Mouse (Mus musculus) hindbrain, embryonic 14.5 days (tissue): ENCODE results near the gene Actn4. TPM values are rescaled to one million over a fixed set of nuclear protein-coding genes. Genes with fewer than 3 reads are reported as not detected.

Experiments used
- ATAC-seq: fragments of 200-750 bp; cut with Nextera tagmentation; 2 replicates; pipeline ENCODE4 v1.8.0; 2017; ENCODE audit warnings: moderate number of reproducible peaks, mild to moderate bottlenecking, moderate TSS enrichment, moderate library complexity; ENCODE audit not compliant: low FRiP score
- DNase-seq: peaks from one replicate; pipeline ENCODE4 v3.0.0-alpha.2; 2015; ENCODE audit warnings: low spot score
- H3K27ac ChIP-seq: fragments of 300-500 bp; sonication (generic); 2 replicates; pipeline ENCODE4 v1.5.1; 2014; ENCODE audit warnings: mild to moderate bottlenecking, moderate library complexity
- H3K27me3 ChIP-seq: fragments of 300-500 bp; sonication (generic); 2 replicates; pipeline ENCODE4 v1.6.1; 2014; ENCODE audit warnings: mild to moderate bottlenecking, low read length, mixed read lengths; ENCODE audit not compliant: control insufficient read depth, insufficient read depth
- H3K36me3 ChIP-seq: fragments of 300-500 bp; sonication (generic); replicated peaks from 2 replicates; pipeline ENCODE4 v1.6.1; 2014; ENCODE audit not compliant: control insufficient read depth, insufficient read depth
- H3K4me1 ChIP-seq: fragments of 300-500 bp; sonication (generic); replicated peaks from 2 replicates; pipeline ENCODE4 v1.6.1; 2014; ENCODE audit warnings: antibody characterized with exemption, low read length, mixed read lengths; ENCODE audit not compliant: control insufficient read depth, insufficient read depth
- H3K4me2 ChIP-seq: fragments of 300-500 bp; sonication (generic); replicated peaks from 2 replicates; pipeline ENCODE4 v1.6.1; 2014; ENCODE audit warnings: mild to moderate bottlenecking, moderate library complexity
- H3K4me3 ChIP-seq: fragments of 300-500 bp; sonication (generic); replicated peaks from 2 replicates; pipeline ENCODE4 v1.5.1; 2014; ENCODE audit warnings: mild to moderate bottlenecking, low read length
- H3K9ac ChIP-seq: fragments of 300-500 bp; sonication (generic); 2 replicates; pipeline ENCODE4 v1.6.1; 2014
- H3K9me3 ChIP-seq: fragments of 300-500 bp; sonication (generic); 2 replicates; pipeline ENCODE4 v1.6.1; 2016; ENCODE audit warnings: low read length; ENCODE audit not compliant: control insufficient read depth
- WGBS: fragments of 180-500 bp; shearing (Covaris S2); extraction: QIAGEN DNeasy Blood & Tissue Kit; methylation state at CpG from one replicate; pipeline ENCODE4 v1.1.7; 2014; 5-methylcytosine and 5-hydroxymethylcytosine counted together
- polyA plus RNA-seq: library from polyadenylated mRNA; unstranded; fragments of >200 nt; fragmentation: Nextera tagmentation; extraction: Ambion mirVana; gene quantifications from 2 replicates; pipeline ENCODE4 v1.2.1, GENCODE M21; 2014

Gene Actn4
- polyA plus RNA-seq, 1 experiment from 2014 or later, result 133 TPM

GRCm38 (mm10) chr7:28911632-28912031 is 50.5 kb downstream of the Actn4 start:
- Histone ChIP-seq H3K4me2 (no peak overlapping the region), H3K9ac (no peak overlapping the region), H3K9me3 (no peaks in the 10 kb centered on the region), H3K36me3 (peaks cover 99% of the 10 kb centered on the region), H3K27ac (no peak overlapping the region), H3K4me1 (no peaks in the 10 kb centered on the region), H3K27me3 (no peaks in the 10 kb centered on the region), H3K4me3 (no peak overlapping the region)
- no peak for ATAC-seq
- no peak for DNase-seq
- 84% methylated on average over 4 of the region's 4 CpGs for WGBS

- Histone ChIP-seq H3K4me1 (no peaks in the 10 kb centered on the region), H3K36me3 (peaks cover 100% of the 10 kb centered on the region), H3K27ac (no peak overlapping the region), H3K9ac (no peak overlapping the region), H3K4me3 (no peak overlapping the region), H3K4me2 (no peak overlapping the region), H3K27me3 (no peaks in the 10 kb centered on the region), H3K9me3 (no peaks in the 10 kb centered on the region)
- no peak for ATAC-seq
- 95% methylated on average over 5 of the region's 5 CpGs for WGBS
- no peak for DNase-seq
Measured at GRCm38 (mm10) chr7:28907195-28907594, 54.9 kb downstream of the Actn4 start.

- Histone ChIP-seq H3K27ac (no peak overlapping the region), H3K4me3 (no peak overlapping the region), H3K4me1 (no peaks in the 10 kb centered on the region), H3K9me3 (no peaks in the 10 kb centered on the region), H3K36me3 (peaks cover 99% of the 10 kb centered on the region), H3K4me2 (no peak overlapping the region), H3K27me3 (no peaks in the 10 kb centered on the region), H3K9ac (no peak overlapping the region)
- WGBS, result 91% methylated on average over 10 of the region's 10 CpGs
- ATAC-seq (no peak), DNase-seq (no peak)
Measured at GRCm38 (mm10) chr7:28903778-28904177, 58.4 kb downstream of the Actn4 start.

- no peak overlapping the region for H3K27ac ChIP-seq
- H3K4me2 ChIP-seq, result no peak overlapping the region
- H3K27me3 ChIP-seq, result no peaks in the 10 kb centered on the region
- H3K9me3 ChIP-seq, result no peaks in the 10 kb centered on the region
- no peak overlapping the region for H3K9ac ChIP-seq
- no peaks in the 10 kb centered on the region for H3K4me1 ChIP-seq
- no peak for ATAC-seq
- DNase-seq, result no peak
- H3K36me3 ChIP-seq, result peaks cover 99% of the 10 kb centered on the region
- WGBS, result 76% methylated on average over 3 of the region's 3 CpGs
- H3K4me3 ChIP-seq, result no peak overlapping the region
Measured at GRCm38 (mm10) chr7:28902809-28903208, 59.3 kb downstream of the Actn4 start.

GRCm38 (mm10) chr7:28902180-28902579 is 60.0 kb downstream of the Actn4 start:
- DNase-seq (no peak), ATAC-seq (no peak)
- H3K4me2 ChIP-seq, result no peak overlapping the region
- H3K9ac ChIP-seq, result no peak overlapping the region
- H3K4me1 ChIP-seq, result no peaks in the 10 kb centered on the region
- no peaks in the 10 kb centered on the region for H3K27me3 ChIP-seq
- no peak overlapping the region for H3K4me3 ChIP-seq
- 98% methylated on average over 6 of the region's 6 CpGs for WGBS
- H3K9me3 ChIP-seq, result no peaks in the 10 kb centered on the region
- H3K27ac ChIP-seq, result no peak overlapping the region
- peaks cover 99% of the 10 kb centered on the region for H3K36me3 ChIP-seq

- no peaks in the 10 kb centered on the region for H3K27me3 ChIP-seq
- no peaks in the 10 kb centered on the region for H3K9me3 ChIP-seq
- H3K4me3 ChIP-seq, result no peak overlapping the region
- DNase-seq (no peak), ATAC-seq (no peak)
- no peak overlapping the region for H3K9ac ChIP-seq
- 95% methylated on average over 13 of the region's 13 CpGs for WGBS
- H3K4me1 ChIP-seq, result no peaks in the 10 kb centered on the region
- H3K4me2 ChIP-seq, result no peak overlapping the region
- H3K36me3 ChIP-seq, result peaks cover 99% of the 10 kb centered on the region
- no peak overlapping the region for H3K27ac ChIP-seq
Measured at GRCm38 (mm10) chr7:28901311-28902125, 60.6 kb downstream of the Actn4 start.

GRCm38 (mm10) chr7:28899972-28900371 is 62.2 kb downstream of the Actn4 start:
- Histone ChIP-seq H3K4me1 (no peaks in the 10 kb centered on the region), H3K27me3 (no peaks in the 10 kb centered on the region), H3K4me2 (no peak overlapping the region), H3K9me3 (no peaks in the 10 kb centered on the region), H3K27ac (no peak overlapping the region), H3K4me3 (no peak overlapping the region), H3K9ac (no peak overlapping the region), H3K36me3 (peaks cover 99% of the 10 kb centered on the region)
- ATAC-seq (no peak), DNase-seq (no peak)
- 86% methylated on average over 4 of the region's 4 CpGs for WGBS

GRCm38 (mm10) chr7:28897661-28898060 is 64.5 kb downstream of the Actn4 start:
- no peak overlapping the region for H3K4me3 ChIP-seq
- DNase-seq (no peak), ATAC-seq (no peak)
- H3K27ac ChIP-seq, result no peak overlapping the region
- no peaks in the 10 kb centered on the region for H3K4me1 ChIP-seq
- peaks cover 99% of the 10 kb centered on the region for H3K36me3 ChIP-seq
- no peak overlapping the region for H3K4me2 ChIP-seq
- no peaks in the 10 kb centered on the region for H3K27me3 ChIP-seq
- WGBS, result 94% methylated on average over 6 of the region's 6 CpGs
- no peaks in the 10 kb centered on the region for H3K9me3 ChIP-seq
- no peak overlapping the region for H3K9ac ChIP-seq

GRCm38 (mm10) chr7:28894942-28895341 is 67.2 kb downstream of the Actn4 start:
- Histone ChIP-seq H3K4me1 (no peaks in the 10 kb centered on the region), H3K4me3 (no peak overlapping the region), H3K9me3 (no peaks in the 10 kb centered on the region), H3K4me2 (no peak overlapping the region), H3K36me3 (peaks cover 87% of the 10 kb centered on the region), H3K27me3 (peaks cover 12% of the 10 kb centered on the region), H3K9ac (no peak overlapping the region), H3K27ac (no peak overlapping the region)
- WGBS, result 64% methylated on average over 5 of the region's 5 CpGs
- ATAC-seq, result no peak
- DNase-seq, result no peak
